Mouse (Mus musculus) inflammation-experienced regulatory T-cells, adult 6 months (primary cell): Measurements from ENCODE around the gene Ccdc51. TPM values are rescaled to one million over a fixed set of nuclear protein-coding genes. Genes with fewer than 3 reads are reported as not detected.

Source experiments
- ATAC-seq: one replicate; pipeline ENCODE4 v1.8.0; 2017
- polyA plus RNA-seq, 3 experiments: library from polyadenylated mRNA; unstranded; fragments of 100-300 nt; shearing (Covaris generic); gene quantifications; one replicate each; pipeline ENCODE4 v1.2.1; 2017

The Ccdc51 gene
- polyA plus RNA-seq, 3 experiments from 2014 or later = 12.1 to 15.5 (median 12.3) TPM

GRCm38 (mm10) chr9:109097831-109098230 is 15.5 kb downstream of the Ccdc51 start:
- ATAC-seq = no peak

GRCm38 (mm10) chr9:109098366-109098765 is 16.1 kb downstream of the Ccdc51 start:
- ATAC-seq = no peak

- no peak for ATAC-seq
Observed at GRCm38 (mm10) chr9:109098969-109099368, 16.7 kb downstream of the Ccdc51 start.

- no peak for ATAC-seq
Observed at GRCm38 (mm10) chr9:109100307-109100928, 18.1 kb downstream of the Ccdc51 start.

GRCm38 (mm10) chr9:109101933-109102445 is 19.7 kb downstream of the Ccdc51 start:
- no peak for ATAC-seq

- no peak for ATAC-seq
Observed at GRCm38 (mm10) chr9:109102541-109102940, 20.2 kb downstream of the Ccdc51 start.

- ATAC-seq = no peak
Observed at GRCm38 (mm10) chr9:109103250-109103649, 21.0 kb downstream of the Ccdc51 start.

- ATAC-seq = no peak
Observed at GRCm38 (mm10) chr9:109104083-109104482, 21.8 kb downstream of the Ccdc51 start.

GRCm38 (mm10) chr9:109105011-109105410 is 22.7 kb downstream of the Ccdc51 start:
- no peak for ATAC-seq

GRCm38 (mm10) chr9:109105648-109106047 is 23.4 kb downstream of the Ccdc51 start:
- ATAC-seq = no peak

- no peak for ATAC-seq
Observed at GRCm38 (mm10) chr9:109107341-109107740, 25.0 kb downstream of the Ccdc51 start.

- ATAC-seq = no peak
Observed at GRCm38 (mm10) chr9:109110240-109110639, 27.9 kb downstream of the Ccdc51 start.

- ATAC-seq = no peak
Observed at GRCm38 (mm10) chr9:109111101-109111500, 28.8 kb downstream of the Ccdc51 start.

GRCm38 (mm10) chr9:109111591-109111990 is 29.3 kb downstream of the Ccdc51 start:
- no peak for ATAC-seq

GRCm38 (mm10) chr9:109113331-109113730 is 31.0 kb downstream of the Ccdc51 start:
- ATAC-seq = no peak

- no peak for ATAC-seq
Observed at GRCm38 (mm10) chr9:109114276-109114675, 32.0 kb downstream of the Ccdc51 start.

- no peak for ATAC-seq
Observed at GRCm38 (mm10) chr9:109114871-109115270, 32.6 kb downstream of the Ccdc51 start.

GRCm38 (mm10) chr9:109116205-109116604 is 33.9 kb downstream of the Ccdc51 start:
- ATAC-seq = no peak

- no peak for ATAC-seq
Observed at GRCm38 (mm10) chr9:109118106-109118505, 35.8 kb downstream of the Ccdc51 start.

- ATAC-seq = no peak
Observed at GRCm38 (mm10) chr9:109119571-109119970, 37.3 kb downstream of the Ccdc51 start.

- no peak for ATAC-seq
Observed at GRCm38 (mm10) chr9:109120956-109121355, 38.7 kb downstream of the Ccdc51 start.

GRCm38 (mm10) chr9:109122553-109123085 is 40.3 kb downstream of the Ccdc51 start:
- no peak for ATAC-seq

- ATAC-seq = no peak
Observed at GRCm38 (mm10) chr9:109123266-109123665, 41.0 kb downstream of the Ccdc51 start.

GRCm38 (mm10) chr9:109124164-109124563 is 41.9 kb downstream of the Ccdc51 start:
- ATAC-seq = no peak

- no peak for ATAC-seq
Observed at GRCm38 (mm10) chr9:109125043-109125442, 42.8 kb downstream of the Ccdc51 start.
